Mouse (Mus musculus): ENCODE results near the gene Wbp4. TPM values are rescaled to one million over a fixed set of nuclear protein-coding genes. Genes with fewer than 3 reads are reported as not detected.
"Not testable (repeated sequence)": the region's sequence is repeated elsewhere in the genome, so short reads cannot be mapped to it uniquely, and the experiment has no call there.

Gene Wbp4
- polyA plus RNA-seq, 1 experiment from 2014 or later, result 40.1 TPM

DNA sequence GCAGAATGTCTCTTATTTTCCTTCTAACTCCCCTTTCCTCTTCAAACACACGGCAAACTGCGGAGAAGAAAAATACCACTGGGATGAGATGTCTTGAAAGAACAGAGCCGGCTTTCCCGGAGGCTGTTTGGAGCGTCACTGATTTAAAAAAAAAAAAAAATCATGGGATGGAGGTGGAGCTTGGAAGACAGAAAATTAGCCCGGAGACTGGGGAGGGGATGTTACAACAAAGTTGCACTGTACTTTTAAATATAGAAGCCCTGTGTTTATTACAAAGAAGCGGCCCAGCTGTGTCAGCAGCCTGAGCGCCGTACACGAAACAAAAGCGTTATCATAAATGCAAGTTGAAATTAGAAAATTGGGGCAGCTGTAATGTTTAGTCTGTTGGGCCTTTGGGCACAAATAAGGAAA, 936 bp upstream of the Wbp4 start:
- no peak for ATAC-seq (ENCODE audit: low FRiP score, low read depth)
- H3K4me3 ChIP-seq, result peak overlapping the region; percentile 83
- WGBS, result under 1% methylated on average over 11 of the region's 11 CpGs

DNA sequence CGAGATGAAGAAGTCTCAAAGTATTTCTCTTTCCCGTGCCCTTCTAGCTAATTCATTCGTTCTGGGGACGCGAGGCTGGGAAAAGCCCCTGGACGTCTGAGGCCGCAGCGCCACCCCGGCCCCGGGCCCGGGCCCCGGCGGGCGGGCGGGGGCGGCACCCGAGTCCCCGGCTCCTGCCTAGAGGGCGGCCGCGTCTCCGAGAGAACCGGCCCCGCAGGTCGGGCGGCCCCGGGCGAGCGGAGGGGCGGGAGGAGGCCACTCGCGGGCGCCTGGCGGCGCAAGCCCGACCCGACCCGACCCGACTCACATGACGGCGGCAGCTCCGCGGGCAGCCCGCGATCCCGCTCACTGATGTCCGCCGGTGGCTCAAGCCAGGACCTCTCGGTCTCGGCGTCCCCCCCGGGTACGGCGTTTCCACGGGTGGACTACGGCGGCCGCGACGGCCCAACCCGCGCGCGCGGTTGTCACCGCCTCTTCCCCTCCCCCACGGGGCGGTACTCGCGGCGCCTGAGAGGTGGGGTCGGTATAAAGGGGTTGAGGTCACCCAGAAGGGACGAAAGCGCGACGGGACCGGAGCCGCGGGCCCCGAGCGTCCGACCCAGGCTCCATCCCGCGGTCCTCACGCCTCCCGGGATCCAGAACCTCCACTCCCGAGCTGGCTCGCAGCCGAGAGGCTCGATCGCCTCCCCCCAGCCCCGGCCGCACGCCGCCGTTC, 539 bp downstream of the Wbp4 start, which contains the start of gene Elf1:
Gene Elf1 (plus strand): TSS at position 571 of the 715 bp plus-strand sequence.
- ATAC-seq (ENCODE audit: low FRiP score, low read depth), result peak; percentile 82
- peak within 1 kb of the TSS; percentile 97 for H3K9ac ChIP-seq
- under 1% methylated on average over 78 of the region's 96 CpGs for WGBS
- peak within 1 kb of the TSS; percentile 83 for H3K4me3 ChIP-seq
- H3K27me3 ChIP-seq, result no peaks in the 10 kb centered on the region
- H3K9me3 ChIP-seq, result no peaks in the 10 kb centered on the region
- peaks cover 10% of the 10 kb centered on the region for H3K36me3 ChIP-seq
- peaks cover 30% of the 10 kb centered on the region for H3K4me1 ChIP-seq (replicated peaks)
- H3K27ac ChIP-seq (replicated peaks), result peak within 1 kb of the TSS; percentile 99
- H3K4me2 ChIP-seq, result peak within 1 kb of the TSS; percentile 67

More for the DNA sequence above, 936 bp upstream of the Wbp4 start:
- peak overlapping the region; percentile 99 for H3K27ac ChIP-seq (replicated peaks)
- peak overlapping the region; percentile 97 for H3K9ac ChIP-seq
- H3K27me3 ChIP-seq, result no peaks in the 10 kb centered on the region
- peaks cover 40% of the 10 kb centered on the region for H3K4me1 ChIP-seq (replicated peaks)
- peaks cover 3% of the 10 kb centered on the region; the same call in 1 of the 2 replicates for H3K36me3 ChIP-seq
- peak overlapping the region; percentile 67 for H3K4me2 ChIP-seq
- H3K9me3 ChIP-seq, result no peaks in the 10 kb centered on the region

DNA sequence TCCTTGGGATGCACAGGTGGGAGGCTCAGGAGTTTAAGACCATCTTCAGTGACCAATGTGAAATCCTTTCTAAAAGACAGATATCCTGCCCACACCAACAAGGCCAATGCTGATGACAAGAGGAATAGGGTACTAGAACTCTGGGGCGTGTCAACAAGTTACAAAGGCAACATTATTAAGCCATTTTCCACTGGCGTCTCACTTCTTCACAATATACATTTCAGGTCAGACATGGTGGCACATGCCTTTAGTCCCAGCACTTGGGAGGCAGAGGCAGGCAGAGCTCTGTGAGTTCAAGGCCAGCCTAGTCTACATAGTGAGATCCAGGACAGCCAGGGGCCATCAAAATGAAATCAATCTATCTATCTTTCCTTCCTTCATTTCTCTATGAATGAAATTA, 7.9 kb downstream of the Wbp4 start:
- no peak for ATAC-seq (ENCODE audit: low FRiP score, low read depth)

DNA sequence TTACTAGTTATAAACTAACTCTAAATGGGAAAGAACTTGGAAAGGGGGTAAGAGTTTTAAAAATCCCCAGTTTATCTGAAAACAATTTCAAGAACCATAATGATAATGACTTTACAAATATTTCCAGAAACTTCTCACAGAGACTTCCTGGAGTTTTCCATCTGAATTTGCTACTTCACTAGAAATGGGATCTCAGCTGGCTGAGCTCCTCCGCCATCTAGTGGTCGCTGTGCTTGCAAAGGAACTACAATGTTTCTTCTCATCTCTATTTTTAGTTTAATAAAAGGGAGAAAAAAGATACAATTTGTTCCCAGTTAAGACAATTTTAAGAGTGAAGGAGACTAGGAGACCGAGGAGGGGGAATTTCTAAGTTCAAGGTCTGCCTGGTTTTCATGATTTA, 13.7 kb downstream of the Wbp4 start:
- Histone ChIP-seq H3K4me3 (no peak overlapping the region), H3K9ac (no peak overlapping the region), H3K9me3 (no peaks in the 10 kb centered on the region), H3K36me3 (peaks cover 75% of the 10 kb centered on the region), H3K27me3 (no peaks in the 10 kb centered on the region), H3K4me1 (replicated peaks) (no peaks in the 10 kb centered on the region), H3K4me2 (no peak overlapping the region), H3K27ac (replicated peaks) (no peak overlapping the region)
- no peak for ATAC-seq (ENCODE audit: low FRiP score, low read depth)
- 34% methylated on average over 3 of the region's 3 CpGs for WGBS

More for the DNA sequence above, 7.9 kb downstream of the Wbp4 start:
- no peaks in the 10 kb centered on the region for H3K9me3 ChIP-seq
- H3K9ac ChIP-seq, result no peak overlapping the region
- H3K4me3 ChIP-seq, result no peak overlapping the region
- H3K27ac ChIP-seq (replicated peaks), result no peak overlapping the region
- H3K4me1 ChIP-seq (replicated peaks), result no peaks in the 10 kb centered on the region
- H3K36me3 ChIP-seq, result peaks cover 69% of the 10 kb centered on the region
- no peak overlapping the region for H3K4me2 ChIP-seq
- WGBS, result 90% methylated on average over 2 of the region's 2 CpGs
- no peaks in the 10 kb centered on the region for H3K27me3 ChIP-seq

DNA sequence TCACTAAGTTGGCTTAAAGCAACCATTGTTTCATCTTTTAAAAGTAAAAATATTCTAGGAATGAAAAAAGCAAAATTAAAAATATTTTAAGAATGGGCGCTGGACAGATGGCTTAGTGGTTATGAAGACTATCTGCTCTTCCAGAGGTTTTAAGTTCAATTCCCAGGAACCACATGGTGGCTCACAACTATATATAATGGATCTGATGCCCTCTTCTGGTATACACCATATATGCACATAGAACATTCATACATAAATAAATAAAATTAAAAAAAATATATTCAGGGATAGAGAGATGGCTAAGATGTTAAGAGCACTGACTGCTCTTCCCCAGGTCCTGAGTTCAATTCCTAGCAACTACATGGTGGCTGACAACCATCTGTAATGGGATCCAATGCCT, 15.7 kb downstream of the Wbp4 start:
- no peak overlapping the region for H3K4me3 ChIP-seq
- no peak overlapping the region for H3K27ac ChIP-seq (replicated peaks)
- H3K9ac ChIP-seq, result no peak overlapping the region
- H3K4me1 ChIP-seq (replicated peaks), result no peaks in the 10 kb centered on the region
- ATAC-seq (ENCODE audit: low FRiP score, low read depth), result no peak
- H3K4me2 ChIP-seq, result no peak overlapping the region
- H3K9me3 ChIP-seq, result no peaks in the 10 kb centered on the region
- 96% methylated on average over 1 of the region's 1 CpGs for WGBS
- peaks cover 71% of the 10 kb centered on the region for H3K36me3 ChIP-seq
- H3K27me3 ChIP-seq, result no peaks in the 10 kb centered on the region

GRCm38 (mm10) chr14:79460988-79461387, 20.3 kb downstream of the Wbp4 start:
- 95% methylated on average over 4 of the region's 4 CpGs for WGBS
- H3K27ac ChIP-seq (replicated peaks), result no peak overlapping the region
- H3K9me3 ChIP-seq, result no peaks in the 10 kb centered on the region
- no peak for ATAC-seq (ENCODE audit: low FRiP score, low read depth)
- no peaks in the 10 kb centered on the region for H3K4me1 ChIP-seq (replicated peaks)
- H3K27me3 ChIP-seq, result no peaks in the 10 kb centered on the region
- H3K4me3 ChIP-seq, result no peak overlapping the region
- no peak overlapping the region for H3K9ac ChIP-seq
- peaks cover 42% of the 10 kb centered on the region for H3K36me3 ChIP-seq
- H3K4me2 ChIP-seq, result no peak overlapping the region

DNA sequence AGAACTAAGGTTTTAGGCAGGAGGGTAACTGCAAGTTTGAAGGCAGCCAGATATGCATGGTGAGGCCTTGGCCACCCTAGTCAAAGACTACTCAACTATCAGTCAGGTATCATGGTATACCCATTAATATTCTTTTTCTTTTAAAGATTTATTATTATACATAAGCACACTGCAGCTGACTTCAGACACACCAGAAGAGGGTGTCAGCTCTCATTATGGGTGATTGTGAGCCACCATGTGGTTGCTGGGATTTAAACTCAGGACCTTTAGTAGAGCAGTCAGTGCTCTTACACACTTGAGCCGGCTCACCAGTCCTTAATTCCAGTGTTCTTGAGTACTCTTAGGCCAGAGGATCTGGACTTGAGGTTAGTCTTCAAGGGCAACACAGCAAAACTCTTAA, 20.9 kb downstream of the Wbp4 start:
- H3K36me3 ChIP-seq, result peaks cover 36% of the 10 kb centered on the region
- no peaks in the 10 kb centered on the region for H3K9me3 ChIP-seq
- no peak for ATAC-seq (ENCODE audit: low FRiP score, low read depth)
- H3K9ac ChIP-seq, result no peak overlapping the region
- no peak overlapping the region for H3K4me3 ChIP-seq
- no peaks in the 10 kb centered on the region for H3K27me3 ChIP-seq
- WGBS, result 95% methylated on average over 1 of the region's 1 CpGs
- H3K4me1 ChIP-seq (replicated peaks), result no peaks in the 10 kb centered on the region
- H3K27ac ChIP-seq (replicated peaks), result no peak overlapping the region
- no peak overlapping the region for H3K4me2 ChIP-seq

DNA sequence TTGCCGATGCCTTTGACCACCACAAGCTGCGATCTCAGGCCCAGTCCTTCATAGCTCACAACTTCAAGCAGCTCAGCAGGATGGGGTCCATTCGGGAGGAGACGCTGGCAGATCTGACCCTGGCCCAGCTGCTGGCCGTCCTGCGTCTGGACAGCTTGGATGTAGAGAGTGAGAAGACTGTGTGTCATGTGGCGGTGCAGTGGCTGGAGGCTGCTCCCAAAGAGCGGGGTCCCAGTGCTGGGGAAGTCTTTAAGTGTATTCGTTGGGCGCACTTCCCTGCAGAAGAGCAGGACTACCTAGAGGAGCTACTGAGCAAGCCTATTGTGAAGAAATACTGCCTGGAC, 28.8 kb downstream of the Wbp4 start:
- H3K27me3 ChIP-seq; H3K27ac ChIP-seq (replicated peaks); H3K4me2 ChIP-seq; H3K4me1 ChIP-seq (replicated peaks); H3K9ac ChIP-seq; H3K4me3 ChIP-seq; H3K36me3 ChIP-seq; H3K9me3 ChIP-seq: not testable (repeated sequence)
- peak; percentile 16; the same call in 1 of the 2 replicates for ATAC-seq (ENCODE audit: low FRiP score, low read depth)
- WGBS, result 95% methylated on average over 8 of the region's 10 CpGs

DNA sequence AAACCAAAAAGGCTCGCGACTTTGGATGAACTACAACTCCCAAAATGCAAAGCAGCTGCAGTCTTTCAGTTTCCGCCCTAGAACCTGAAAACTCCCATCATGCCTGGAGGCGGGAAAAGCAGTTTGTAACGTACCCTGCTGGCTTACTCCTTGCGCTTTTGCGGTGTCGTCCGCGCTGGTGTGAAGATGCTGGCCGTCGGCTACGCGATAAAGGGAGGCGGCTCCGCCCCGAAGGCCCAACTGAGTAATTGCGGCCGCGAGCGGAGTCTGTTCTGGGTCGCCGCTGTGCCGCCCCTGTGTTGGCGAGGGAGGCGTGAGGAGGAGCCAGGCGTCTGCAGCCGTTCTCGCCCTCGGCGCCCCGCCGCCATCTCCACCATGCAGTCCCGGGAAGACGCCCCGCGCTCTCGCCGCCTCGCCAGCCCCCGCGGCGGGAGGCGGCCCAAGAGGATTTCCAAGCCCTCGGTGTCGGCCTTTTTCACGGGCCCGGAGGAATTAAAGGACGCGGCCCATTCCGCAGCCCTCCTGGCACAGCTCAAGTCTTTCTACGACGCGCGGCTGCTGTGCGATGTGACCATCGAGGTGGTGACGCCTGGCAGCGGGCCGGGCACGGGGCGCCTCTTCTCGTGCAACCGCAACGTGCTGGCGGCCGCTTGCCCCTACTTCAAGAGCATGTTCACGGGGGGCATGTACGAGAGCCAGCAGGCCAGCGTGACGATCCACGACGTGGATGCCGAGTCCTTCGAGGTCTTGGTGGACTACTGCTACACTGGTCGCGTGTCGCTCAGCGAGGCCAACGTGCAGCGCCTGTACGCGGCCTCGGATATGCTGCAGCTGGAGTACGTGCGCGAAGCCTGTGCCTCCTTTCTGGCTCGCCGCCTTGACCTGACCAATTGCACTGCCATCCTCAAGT, 29.4 kb downstream of the Wbp4 start, which contains the start of gene Kbtbd6:
Gene Kbtbd6 (plus strand): TSS at position 155 of the 910 bp plus-strand sequence.
- Histone ChIP-seq H3K4me3 (peak within 1 kb of the TSS; percentile 63), H3K4me2 (peak within 1 kb of the TSS; percentile 73), H3K9ac (peak within 1 kb of the TSS; percentile 36; the same call in 1 of the 2 replicates)
- H3K27me3 ChIP-seq; H3K27ac ChIP-seq (replicated peaks); H3K9me3 ChIP-seq; H3K36me3 ChIP-seq; H3K4me1 ChIP-seq (replicated peaks): not testable (repeated sequence)
- peak; percentile 88 for ATAC-seq (ENCODE audit: low FRiP score, low read depth)
- WGBS, result 14% methylated on average over 35 of the region's 89 CpGs

DNA sequence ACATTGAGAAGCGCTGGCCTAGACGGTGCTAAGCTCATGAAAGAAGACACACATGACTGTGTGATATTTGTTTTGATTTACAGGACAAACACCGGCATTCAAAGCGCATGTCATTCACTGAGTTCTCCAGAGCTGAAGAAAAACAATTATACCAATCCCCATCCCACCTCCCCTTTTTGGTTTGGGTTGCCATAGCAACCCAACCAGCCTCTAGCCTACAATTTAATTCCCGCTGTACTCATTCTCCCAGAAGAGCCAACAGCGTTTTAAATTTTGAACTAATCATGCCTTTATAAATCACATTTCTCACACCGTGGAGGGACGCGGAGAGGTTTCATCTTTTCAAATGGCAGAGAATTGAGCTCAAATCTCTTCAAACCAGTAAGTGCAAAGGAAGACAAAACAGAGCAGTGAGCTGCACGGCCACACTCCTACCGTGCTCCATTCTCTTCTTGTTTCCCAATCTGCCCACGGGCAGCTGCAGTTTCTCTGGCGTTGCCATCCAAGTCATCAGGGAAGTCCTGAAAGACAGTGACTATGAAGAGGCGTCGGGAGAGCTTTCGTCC, 36.2 kb downstream of the Wbp4 start:
- ATAC-seq (ENCODE audit: low FRiP score, low read depth), result peak; percentile 77
- H3K9me3 ChIP-seq, result no peaks in the 10 kb centered on the region
- H3K4me1 ChIP-seq (replicated peaks), result peaks cover 20% of the 10 kb centered on the region
- no peaks in the 10 kb centered on the region for H3K36me3 ChIP-seq
- H3K27me3 ChIP-seq, result no peaks in the 10 kb centered on the region
- 9% methylated on average over 16 of the region's 16 CpGs for WGBS
- no peak overlapping the region for H3K9ac ChIP-seq
- H3K4me2 ChIP-seq, result peak overlapping the region; percentile 53
- peak overlapping the region; percentile 78 for H3K27ac ChIP-seq (replicated peaks)
- H3K4me3 ChIP-seq, result peak overlapping the region; percentile 25

DNA sequence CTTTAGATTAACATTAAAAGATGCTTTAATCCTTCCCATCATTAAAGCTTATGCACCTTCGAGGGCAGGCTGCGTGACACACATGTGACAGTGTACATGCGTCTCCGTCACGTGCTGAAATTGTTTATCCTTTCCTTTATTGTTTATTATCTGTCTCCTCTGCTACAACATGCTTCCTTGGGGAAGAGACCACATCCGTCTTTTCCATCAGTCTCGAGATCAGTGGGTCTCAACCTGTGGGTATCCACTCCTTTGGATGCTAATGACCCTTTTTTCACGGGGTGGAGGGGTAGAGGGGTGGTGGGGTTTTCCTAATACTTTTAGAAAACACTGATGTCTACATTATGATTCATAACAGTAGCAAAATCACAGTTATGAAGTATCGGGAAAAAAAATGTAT, 36.7 kb downstream of the Wbp4 start:
- H3K4me1 ChIP-seq (replicated peaks), result peaks cover 20% of the 10 kb centered on the region
- H3K36me3 ChIP-seq, result no peaks in the 10 kb centered on the region
- no peaks in the 10 kb centered on the region for H3K27me3 ChIP-seq
- peak; percentile 60; the same call in 1 of the 2 replicates for ATAC-seq (ENCODE audit: low FRiP score, low read depth)
- WGBS, result 61% methylated on average over 9 of the region's 9 CpGs
- peak overlapping the region; percentile 78 for H3K27ac ChIP-seq (replicated peaks)
- H3K4me2 ChIP-seq, result peak overlapping the region; percentile 53
- no peaks in the 10 kb centered on the region for H3K9me3 ChIP-seq
- H3K9ac ChIP-seq, result no peak overlapping the region
- H3K4me3 ChIP-seq, result no peak overlapping the region; the same call in 1 of the 2 replicates

DNA sequence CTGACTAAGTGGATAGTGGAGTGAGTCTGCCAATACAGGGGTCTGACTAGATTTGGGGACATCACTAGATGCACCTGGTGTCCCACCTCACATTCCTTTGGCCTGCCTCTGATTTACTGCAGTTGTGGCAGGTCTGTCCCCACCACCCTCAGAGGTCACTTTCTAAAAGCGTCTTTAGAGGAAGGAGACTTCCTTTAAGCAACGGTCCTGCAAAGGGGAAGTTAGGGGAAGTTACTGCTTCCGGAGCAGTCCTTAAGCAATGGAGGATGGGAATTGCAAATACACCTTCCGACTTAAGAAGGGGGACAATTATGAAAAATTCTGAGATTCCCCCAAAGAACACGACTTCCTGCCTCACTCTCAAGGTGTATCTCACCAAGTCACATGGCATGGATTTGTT, 39.9 kb downstream of the Wbp4 start:
- ATAC-seq (ENCODE audit: low FRiP score, low read depth), result no peak
- H3K4me1 ChIP-seq (replicated peaks), result peaks cover 20% of the 10 kb centered on the region
- H3K4me2 ChIP-seq, result no peak overlapping the region
- H3K27me3 ChIP-seq, result no peaks in the 10 kb centered on the region
- peaks cover 5% of the 10 kb centered on the region; the same call in 1 of the 2 replicates for H3K9me3 ChIP-seq
- WGBS, result 92% methylated on average over 5 of the region's 5 CpGs
- no peak overlapping the region for H3K27ac ChIP-seq (replicated peaks)
- no peak overlapping the region for H3K9ac ChIP-seq
- H3K4me3 ChIP-seq, result no peak overlapping the region
- H3K36me3 ChIP-seq, result no peaks in the 10 kb centered on the region

Data from hindbrain, embryonic 15.5 days (tissue).